Mouse (Mus musculus): Measurements from ENCODE around the gene Zfp974.
"Not testable (repeated sequence)": the region's sequence is repeated elsewhere in the genome, so short reads cannot be mapped to it uniquely, and the experiment has no call there.

Gene Zfp974

GRCm38 (mm10) chr7:27928818-27929695, at the start of gene Zfp974:
Gene Zfp974, minus strand, starts transcription at chr7:27929460.
- DNase-seq (ENCODE audit: extremely low read depth, insufficient read length, low spot score), result peak; percentile 70

GRCm38 (mm10) chr7:27949451-27949850, 20.2 kb upstream of the Zfp974 start:
- not testable (repeated sequence) for DNase-seq (ENCODE audit: extremely low read depth, insufficient read length, low spot score)

- not testable (repeated sequence) for DNase-seq (ENCODE audit: extremely low read depth, insufficient read length, low spot score)
Measured at GRCm38 (mm10) chr7:27941869-27942268, 12.6 kb upstream of the Zfp974 start.

GRCm38 (mm10) chr7:27933800-27934158, 4.5 kb upstream of the Zfp974 start:
- not testable (repeated sequence) for DNase-seq (ENCODE audit: extremely low read depth, insufficient read length, low spot score)

GRCm38 (mm10) chr7:27933050-27933799, 4.0 kb upstream of the Zfp974 start:
- no peak for DNase-seq (ENCODE audit: extremely low read depth, insufficient read length, low spot score)

GRCm38 (mm10) chr7:27927041-27927440, 2.2 kb downstream of the Zfp974 start:
- not testable (repeated sequence) for DNase-seq (ENCODE audit: extremely low read depth, insufficient read length, low spot score)

- DNase-seq (ENCODE audit: extremely low read depth, insufficient read length, low spot score), result not testable (repeated sequence)
Measured at GRCm38 (mm10) chr7:27910952-27911351, 18.3 kb downstream of the Zfp974 start.

GRCm38 (mm10) chr7:27905061-27905848, 24.0 kb downstream of the Zfp974 start:
- DNase-seq (ENCODE audit: extremely low read depth, insufficient read length, low spot score), result no peak

GRCm38 (mm10) chr7:27900601-27901000, 28.7 kb downstream of the Zfp974 start:
- DNase-seq (ENCODE audit: extremely low read depth, insufficient read length, low spot score), result no peak

- DNase-seq (ENCODE audit: extremely low read depth, insufficient read length, low spot score), result no peak
Measured at GRCm38 (mm10) chr7:27881721-27882120, 47.5 kb downstream of the Zfp974 start.

GRCm38 (mm10) chr7:27862578-27862977, 66.7 kb downstream of the Zfp974 start:
- DNase-seq (ENCODE audit: extremely low read depth, insufficient read length, low spot score), result not testable (repeated sequence)

GRCm38 (mm10) chr7:27860396-27861235, 68.6 kb downstream of the Zfp974 start:
- peak; percentile 64 for DNase-seq (ENCODE audit: extremely low read depth, insufficient read length, low spot score)

- DNase-seq (ENCODE audit: extremely low read depth, insufficient read length, low spot score), result no peak
Measured at GRCm38 (mm10) chr7:27859301-27860251, 69.7 kb downstream of the Zfp974 start.
